Mouse (Mus musculus) myocyte (in vitro differentiated cells): ENCODE data around the gene Tbc1d13.

ENCODE experiments used
- CEBPB ChIP-seq: IDR thresholded peaks from 2 replicates; pipeline ENCODE4 v1.6.1; 2011; ENCODE audit warnings: mild to moderate bottlenecking, moderate library complexity; ENCODE audit not compliant: poor library complexity, insufficient read depth, severe bottlenecking
- POLR2A ChIP-seq: IDR thresholded peaks from one replicate; pipeline ENCODE4 v1.6.1; 2011; ENCODE audit warnings: low read depth, mild to moderate bottlenecking, control low read depth, moderate library complexity; ENCODE audit not compliant: insufficient read length
- TCF12 ChIP-seq: IDR thresholded peaks from one replicate; pipeline ENCODE4 v1.6.1; 2011; ENCODE audit warnings: mild to moderate bottlenecking, control low read depth; ENCODE audit not compliant: poor library complexity, insufficient read depth, severe bottlenecking

GRCm38 (mm10) chr2:30128789-30129188 is 4.8 kb upstream of the Tbc1d13 start:
- TF ChIP-seq POLR2A: no peak
- TF ChIP-seq TCF12: no peak
- no peak for TF ChIP-seq CEBPB
